Mouse (Mus musculus) forebrain, embryonic 11.5 days (tissue): ENCODE data around the gene Tas2r135. TPM values are rescaled to one million over a fixed set of nuclear protein-coding genes. Genes with fewer than 3 reads are reported as not detected.

Source experiments
- ATAC-seq: fragments of 200-750 bp; cut with Nextera tagmentation; replicated peaks from 2 replicates; pipeline ENCODE4 v1.8.0; 2017; ENCODE audit warnings: moderate TSS enrichment; ENCODE audit not compliant: low FRiP score
- DNase-seq: peaks from one replicate; pipeline ENCODE4 v3.0.0-alpha.2; 2017; ENCODE audit warnings: low spot score
- H3K27ac ChIP-seq: fragments of 300-500 bp; sonication (generic); 2 replicates; pipeline ENCODE4 v1.5.1; 2014; ENCODE audit warnings: low read depth, low read length
- H3K27me3 ChIP-seq: fragments of 300-500 bp; sonication (generic); 2 replicates; pipeline ENCODE4 v1.6.1; 2014; ENCODE audit warnings: mild to moderate bottlenecking, low read length, mixed read lengths; ENCODE audit not compliant: control insufficient read depth, insufficient read depth
- H3K36me3 ChIP-seq: fragments of 300-500 bp; sonication (generic); 2 replicates; pipeline ENCODE4 v1.6.1; 2014; ENCODE audit warnings: mild to moderate bottlenecking, low read length, moderate library complexity, mixed read lengths; ENCODE audit not compliant: control insufficient read depth, insufficient read depth
- H3K4me1 ChIP-seq: fragments of 300-500 bp; sonication (generic); replicated peaks from 2 replicates; pipeline ENCODE4 v1.6.1; 2014; ENCODE audit warnings: low read length, mixed read lengths; ENCODE audit not compliant: control insufficient read depth, insufficient read depth
- H3K4me2 ChIP-seq: fragments of 300-500 bp; sonication (generic); 2 replicates; pipeline ENCODE4 v1.6.1; 2014; ENCODE audit warnings: low read depth, mild to moderate bottlenecking, low read length, moderate library complexity, mixed read lengths; ENCODE audit not compliant: severe bottlenecking
- H3K4me3 ChIP-seq: fragments of 300-500 bp; sonication (generic); 2 replicates; pipeline ENCODE4 v1.5.1; 2014; ENCODE audit warnings: low read depth, low read length
- H3K9ac ChIP-seq: fragments of 300-500 bp; sonication (generic); 2 replicates; pipeline ENCODE4 v1.6.1; 2014; ENCODE audit warnings: low read length
- H3K9me3 ChIP-seq: fragments of 300-500 bp; sonication (generic); 2 replicates; pipeline ENCODE4 v1.6.1; 2016; ENCODE audit warnings: low read length, mixed read lengths; ENCODE audit not compliant: control insufficient read depth
- WGBS: fragments of 180-500 bp; shearing (Covaris S2); extraction: QIAGEN DNeasy Blood & Tissue Kit; methylation state at CpG from one replicate; pipeline ENCODE4 v1.1.7; 2014; 5-methylcytosine and 5-hydroxymethylcytosine counted together
- polyA plus RNA-seq: library from polyadenylated mRNA; unstranded; fragments of >200 nt; fragmentation: Nextera tagmentation; extraction: Ambion mirVana; gene quantifications from 2 replicates; pipeline ENCODE4 v1.2.1, GENCODE M21; 2014

Gene Tas2r135
- polyA plus RNA-seq, 1 experiment from 2014 or later = not detected

DNA sequence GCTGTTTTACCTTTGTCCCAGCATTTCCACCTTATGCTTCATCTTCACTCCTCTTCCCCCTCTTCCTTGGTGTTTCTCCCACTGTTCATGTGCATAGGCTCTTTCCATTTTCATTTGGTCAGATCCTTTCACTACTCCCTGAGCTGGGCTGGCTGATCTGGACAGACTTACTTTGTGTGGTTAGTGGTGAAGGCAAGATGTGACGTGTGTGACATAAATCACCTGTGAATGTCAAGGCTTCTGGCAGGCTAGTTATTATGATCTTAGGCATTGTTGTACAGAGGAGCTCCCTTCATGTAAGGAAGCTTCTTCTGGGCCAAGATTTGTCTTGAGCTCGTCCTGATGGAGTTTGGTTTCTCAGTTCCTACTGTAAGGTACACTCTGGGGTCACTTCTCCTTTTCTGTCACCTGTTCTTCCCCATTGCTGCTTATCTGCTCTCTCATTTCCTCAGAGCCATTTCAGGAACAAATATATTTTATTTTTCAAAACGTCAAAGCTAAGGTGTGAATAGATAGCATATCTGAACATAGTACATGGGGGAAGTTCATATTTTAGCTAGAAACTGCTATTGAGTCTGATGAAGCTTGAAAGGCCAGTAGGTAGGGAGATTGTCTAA, 8.1 kb upstream of the Tas2r135 start:
- H3K27ac ChIP-seq = no peak overlapping the region
- H3K9me3 ChIP-seq = no peaks in the 10 kb centered on the region
- no peak overlapping the region for H3K4me3 ChIP-seq
- DNase-seq (no peak), ATAC-seq (no peak)
- 73% methylated on average over 3 of the region's 3 CpGs for WGBS
- no peaks in the 10 kb centered on the region for H3K4me1 ChIP-seq
- no peaks in the 10 kb centered on the region for H3K27me3 ChIP-seq
- H3K9ac ChIP-seq = no peak overlapping the region
- no peaks in the 10 kb centered on the region for H3K36me3 ChIP-seq
- no peak overlapping the region for H3K4me2 ChIP-seq

- Histone ChIP-seq H3K27me3 (no peaks in the 10 kb centered on the region), H3K4me2 (no peak overlapping the region), H3K27ac (no peak overlapping the region), H3K9ac (no peak overlapping the region), H3K9me3 (no peaks in the 10 kb centered on the region), H3K4me3 (no peak overlapping the region), H3K36me3 (no peaks in the 10 kb centered on the region), H3K4me1 (no peaks in the 10 kb centered on the region)
- 85% methylated on average over 3 of the region's 3 CpGs for WGBS
- ATAC-seq = no peak
- DNase-seq = no peak
Measured at GRCm38 (mm10) chr6:42398285-42398684, 6.9 kb upstream of the Tas2r135 start.

DNA sequence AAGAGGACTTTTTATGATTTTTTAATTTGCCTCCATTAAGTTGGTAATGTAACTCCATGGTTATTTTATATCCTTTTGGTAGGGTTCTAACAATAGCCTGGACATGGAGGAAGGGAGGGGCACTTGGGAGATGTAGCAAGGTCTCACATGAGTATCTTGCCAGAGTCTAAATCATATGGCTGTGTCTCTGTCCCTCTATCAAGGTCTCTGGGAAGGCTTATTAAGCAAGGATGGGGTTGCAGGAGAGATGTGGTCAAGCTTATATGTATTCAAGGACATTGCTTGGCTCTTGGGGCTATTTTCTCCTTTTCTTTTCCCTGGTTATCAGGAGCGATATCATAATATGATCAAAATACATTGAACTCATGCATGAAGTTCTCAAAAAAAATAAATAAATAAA, 6.2 kb upstream of the Tas2r135 start:
- H3K27ac ChIP-seq = no peak overlapping the region
- ATAC-seq = no peak
- no peaks in the 10 kb centered on the region for H3K27me3 ChIP-seq
- H3K36me3 ChIP-seq = no peaks in the 10 kb centered on the region
- no peaks in the 10 kb centered on the region for H3K9me3 ChIP-seq
- H3K4me2 ChIP-seq = no peak overlapping the region
- WGBS = 92% methylated on average over 1 of the region's 1 CpGs
- H3K4me3 ChIP-seq = no peak overlapping the region
- H3K9ac ChIP-seq = no peak overlapping the region
- no peak for DNase-seq
- H3K4me1 ChIP-seq = no peaks in the 10 kb centered on the region

DNA sequence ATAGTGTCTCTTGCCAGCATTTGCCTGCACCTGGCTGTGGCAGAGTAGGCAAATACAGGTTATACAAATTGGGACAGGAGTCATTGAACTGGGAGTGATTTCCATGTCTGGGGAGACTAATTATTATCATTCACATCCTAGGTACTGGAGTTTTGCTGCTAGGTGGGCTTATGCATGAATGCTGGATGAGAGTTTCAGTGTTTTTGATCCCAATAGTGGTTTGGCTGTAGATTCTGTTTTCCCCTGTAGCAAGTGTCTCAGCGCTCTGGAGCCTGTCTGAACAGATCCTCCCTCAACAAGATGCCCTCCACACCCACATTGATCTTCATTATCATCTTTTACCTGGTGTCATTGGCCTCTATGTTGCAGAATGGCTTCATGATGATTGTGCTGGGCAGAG, 5.3 kb upstream of the Tas2r135 start, which contains the start of gene Tas2r143:
Gene Tas2r143, plus strand, starts transcription at position 301 of the 400 bp plus-strand sequence.
- Histone ChIP-seq H3K36me3 (no peaks in the 10 kb centered on the region), H3K4me1 (no peaks in the 10 kb centered on the region), H3K27me3 (no peaks in the 10 kb centered on the region), H3K27ac (no peak within 1 kb of the TSS), H3K4me2 (no peak within 1 kb of the TSS), H3K9ac (no peak within 1 kb of the TSS), H3K9me3 (no peaks in the 10 kb centered on the region), H3K4me3 (no peak within 1 kb of the TSS)
- ATAC-seq = no peak
- 74% methylated on average over 1 of the region's 1 CpGs for WGBS
- no peak for DNase-seq

DNA sequence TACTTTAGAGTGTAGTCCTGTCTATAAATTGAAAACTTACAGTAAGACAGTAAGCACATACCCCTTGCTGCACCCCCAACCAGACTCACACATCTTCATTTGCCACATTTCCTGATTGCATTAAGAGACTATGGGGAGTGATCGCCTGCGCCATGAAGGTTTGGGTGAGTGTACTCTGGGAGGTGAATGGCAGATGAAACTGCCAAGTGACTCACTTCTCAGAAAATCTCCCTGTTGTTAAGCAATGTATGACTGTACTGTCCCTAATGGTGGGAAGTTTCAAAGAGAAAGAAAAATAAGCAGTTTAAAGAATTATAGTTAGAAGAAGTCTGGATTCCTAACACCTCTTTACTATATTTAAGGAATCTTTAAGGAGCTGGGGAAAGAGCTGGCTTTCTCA, 14.2 kb downstream of the Tas2r135 start:
- Histone ChIP-seq H3K9ac (no peak overlapping the region), H3K4me3 (no peak overlapping the region), H3K4me2 (no peak overlapping the region), H3K27ac (no peak overlapping the region), H3K36me3 (no peaks in the 10 kb centered on the region), H3K9me3 (no peaks in the 10 kb centered on the region), H3K4me1 (no peaks in the 10 kb centered on the region), H3K27me3 (no peaks in the 10 kb centered on the region)
- DNase-seq (no peak), ATAC-seq (no peak)
- 98% methylated on average over 2 of the region's 2 CpGs for WGBS

DNA sequence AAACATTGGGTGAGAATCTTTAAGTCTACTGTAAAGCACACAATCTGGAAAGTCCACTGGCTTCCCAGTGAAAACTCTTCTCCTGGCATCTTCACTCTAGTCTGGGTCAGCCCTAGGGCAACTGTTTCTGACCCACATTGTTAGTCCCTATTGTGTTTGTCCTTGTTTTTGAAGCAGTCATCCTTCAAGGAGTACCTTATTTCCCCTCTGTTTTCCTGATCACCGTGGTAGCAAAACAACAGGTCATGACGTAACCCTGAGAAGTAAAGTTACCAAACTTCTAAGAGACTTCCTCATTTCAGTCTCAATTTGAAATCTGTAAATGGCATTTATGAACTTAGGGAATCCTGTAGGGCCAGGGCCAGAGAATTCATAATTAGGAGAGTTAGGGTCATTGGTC, 16.2 kb downstream of the Tas2r135 start:
- no peak overlapping the region for H3K4me3 ChIP-seq
- DNase-seq (no peak), ATAC-seq (no peak)
- no peaks in the 10 kb centered on the region for H3K9me3 ChIP-seq
- WGBS = 74% methylated on average over 2 of the region's 2 CpGs
- no peaks in the 10 kb centered on the region for H3K27me3 ChIP-seq
- no peak overlapping the region for H3K9ac ChIP-seq
- H3K4me1 ChIP-seq = no peaks in the 10 kb centered on the region
- no peak overlapping the region for H3K4me2 ChIP-seq
- no peak overlapping the region for H3K27ac ChIP-seq
- H3K36me3 ChIP-seq = no peaks in the 10 kb centered on the region

GRCm38 (mm10) chr6:42424472-42424871, 19.2 kb downstream of the Tas2r135 start:
- no peaks in the 10 kb centered on the region for H3K9me3 ChIP-seq
- DNase-seq = no peak
- no peak for ATAC-seq
- H3K9ac ChIP-seq = no peak overlapping the region
- H3K36me3 ChIP-seq = no peaks in the 10 kb centered on the region
- 95% methylated on average over 3 of the region's 3 CpGs for WGBS
- no peak overlapping the region for H3K4me2 ChIP-seq
- no peaks in the 10 kb centered on the region for H3K4me1 ChIP-seq
- no peak overlapping the region for H3K27ac ChIP-seq
- no peaks in the 10 kb centered on the region for H3K27me3 ChIP-seq
- H3K4me3 ChIP-seq = no peak overlapping the region

- H3K36me3 ChIP-seq = no peaks in the 10 kb centered on the region
Measured at GRCm38 (mm10) chr6:42426337-42426736, 21.1 kb downstream of the Tas2r135 start.

DNA sequence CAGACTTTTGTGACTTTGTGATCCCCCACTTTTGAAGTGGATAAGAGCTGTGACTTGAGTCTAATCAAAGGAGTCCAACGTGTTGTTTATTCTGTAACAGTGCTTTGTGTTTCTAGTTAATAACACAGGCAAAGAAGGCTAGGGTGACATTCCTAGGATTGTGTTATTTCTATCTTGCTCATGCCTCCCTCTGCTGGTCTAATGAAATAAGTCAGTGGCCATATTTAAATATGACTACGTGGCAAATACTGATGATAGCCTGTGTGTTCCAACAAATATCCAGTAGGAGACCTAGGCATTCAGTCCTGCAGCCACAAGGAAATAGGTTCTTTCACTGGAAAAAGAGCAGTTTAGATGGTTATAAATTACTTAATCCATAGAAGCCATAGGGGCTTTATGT, 28.3 kb downstream of the Tas2r135 start:
- ATAC-seq (no peak), DNase-seq (no peak)
- no peak overlapping the region for H3K9ac ChIP-seq
- no peak overlapping the region for H3K4me2 ChIP-seq
- no peaks in the 10 kb centered on the region for H3K36me3 ChIP-seq
- 75% methylated on average over 2 of the region's 2 CpGs for WGBS
- no peak overlapping the region for H3K4me3 ChIP-seq
- H3K4me1 ChIP-seq = no peaks in the 10 kb centered on the region
- no peak overlapping the region for H3K27ac ChIP-seq
- no peaks in the 10 kb centered on the region for H3K27me3 ChIP-seq
- H3K9me3 ChIP-seq = no peaks in the 10 kb centered on the region

More at GRCm38 (mm10) chr6:42426337-42426736, 21.1 kb downstream of the Tas2r135 start:
- Histone ChIP-seq H3K27ac (no peak overlapping the region), H3K9me3 (no peaks in the 10 kb centered on the region), H3K4me2 (no peak overlapping the region), H3K9ac (no peak overlapping the region), H3K4me3 (no peak overlapping the region), H3K27me3 (no peaks in the 10 kb centered on the region), H3K4me1 (no peaks in the 10 kb centered on the region)
- DNase-seq = no peak
- WGBS = 87% methylated on average over 4 of the region's 4 CpGs
- ATAC-seq = no peak
